Mouse (Mus musculus) limb, embryonic 12.5 days (tissue): ENCODE results near the gene Macrod2. TPM values are rescaled to one million over a fixed set of nuclear protein-coding genes. Genes with fewer than 3 reads are reported as not detected.

Experiments used
- ATAC-seq: fragments of 200-750 bp; cut with Nextera tagmentation; 2 replicates; pipeline ENCODE4 v1.8.0; 2017; ENCODE audit warnings: low read depth, moderate TSS enrichment; ENCODE audit not compliant: insufficient number of reproducible peaks, insufficient read depth, low FRiP score, low TSS enrichment
- H3K27ac ChIP-seq: fragments of 300-500 bp; sonication (generic); 2 replicates; pipeline ENCODE4 v1.5.1; 2016; ENCODE audit warnings: mild to moderate bottlenecking, moderate library complexity
- H3K27me3 ChIP-seq: fragments of 300-500 bp; sonication (generic); 2 replicates; pipeline ENCODE4 v1.6.1; 2016; ENCODE audit warnings: mild to moderate bottlenecking, moderate library complexity
- H3K36me3 ChIP-seq: fragments of 300-500 bp; sonication (generic); 2 replicates; pipeline ENCODE4 v1.6.1; 2016; ENCODE audit warnings: mild to moderate bottlenecking, moderate library complexity
- H3K4me1 ChIP-seq: fragments of 300-500 bp; sonication (generic); replicated peaks from 2 replicates; pipeline ENCODE4 v1.6.1; 2016
- H3K4me2 ChIP-seq: fragments of 300-500 bp; sonication (generic); 2 replicates; pipeline ENCODE4 v1.6.1; 2016; ENCODE audit warnings: mild to moderate bottlenecking, moderate library complexity
- H3K4me3 ChIP-seq: fragments of 300-500 bp; sonication (generic); replicated peaks from 2 replicates; pipeline ENCODE4 v1.5.1; 2016; ENCODE audit warnings: mild to moderate bottlenecking
- H3K9ac ChIP-seq: fragments of 300-500 bp; sonication (generic); replicated peaks from 2 replicates; pipeline ENCODE4 v1.6.1; 2016; ENCODE audit warnings: mild to moderate bottlenecking, moderate library complexity
- H3K9me3 ChIP-seq: fragments of 300-500 bp; sonication (generic); 2 replicates; pipeline ENCODE4 v1.6.1; 2016; ENCODE audit warnings: mild to moderate bottlenecking, moderate library complexity
- WGBS: fragments of 180-500 bp; shearing (Covaris S2); methylation state at CpG from one replicate; pipeline ENCODE4 v1.1.7; 2016; 5-methylcytosine and 5-hydroxymethylcytosine counted together
- polyA plus RNA-seq: library from polyadenylated mRNA; unstranded; fragments of >200 nt; fragmentation: Nextera tagmentation; extraction: Ambion mirVana; gene quantifications from 2 replicates; pipeline ENCODE4 v1.2.1, GENCODE M21; 2016

Gene Macrod2
- polyA plus RNA-seq, 1 experiment from 2014 or later, result 37.2 TPM

DNA sequence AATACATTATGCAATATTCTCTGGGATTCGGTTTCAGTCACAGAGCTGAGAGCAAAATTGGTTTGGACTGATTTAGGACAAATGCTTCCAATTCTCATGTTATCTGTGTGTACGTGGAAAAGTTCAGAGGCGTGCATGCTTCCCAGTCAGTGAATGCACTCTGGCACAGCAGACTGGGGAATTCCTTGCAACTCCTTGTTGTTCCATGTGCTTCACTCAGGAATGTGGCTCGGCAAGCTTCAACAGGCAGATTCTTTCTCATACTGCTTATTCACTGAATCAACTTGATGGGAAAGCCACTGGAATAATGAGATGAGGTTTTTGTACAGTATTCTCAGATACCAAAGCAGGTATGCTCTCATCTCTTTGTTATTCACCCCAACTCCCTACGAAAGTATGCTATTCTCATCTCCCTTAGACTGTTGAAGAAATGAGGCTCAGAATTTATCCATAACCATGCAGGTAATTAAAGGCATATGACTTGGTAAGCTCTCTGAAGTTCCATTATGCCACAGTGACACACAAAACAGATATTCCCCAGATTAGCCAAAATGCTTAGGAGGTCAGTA lies 884.1 kb downstream of the Macrod2 start:
- ATAC-seq, result no peak
- peaks cover 6% of the 10 kb centered on the region for H3K4me1 ChIP-seq
- WGBS, result 47% methylated on average over 5 of the region's 5 CpGs

GRCm38 (mm10) chr2:141280817-141281216 lies 885.7 kb downstream of the Macrod2 start:
- no peaks in the 10 kb centered on the region for H3K9me3 ChIP-seq
- H3K27me3 ChIP-seq, result no peaks in the 10 kb centered on the region
- H3K36me3 ChIP-seq, result no peaks in the 10 kb centered on the region
- no peak for ATAC-seq
- H3K4me1 ChIP-seq, result peaks cover 6% of the 10 kb centered on the region
- 88% methylated on average over 1 of the region's 1 CpGs for WGBS
- H3K4me2 ChIP-seq, result no peak overlapping the region
- H3K4me3 ChIP-seq, result no peak overlapping the region
- H3K27ac ChIP-seq, result no peak overlapping the region
- H3K9ac ChIP-seq, result no peak overlapping the region

More for the DNA sequence above, 884.1 kb downstream of the Macrod2 start:
- no peak overlapping the region for H3K4me2 ChIP-seq
- no peak overlapping the region for H3K27ac ChIP-seq
- no peaks in the 10 kb centered on the region for H3K9me3 ChIP-seq
- no peaks in the 10 kb centered on the region for H3K27me3 ChIP-seq
- H3K36me3 ChIP-seq, result no peaks in the 10 kb centered on the region
- H3K4me3 ChIP-seq, result no peak overlapping the region
- no peak overlapping the region for H3K9ac ChIP-seq

GRCm38 (mm10) chr2:141286110-141286747 lies 891.1 kb downstream of the Macrod2 start:
- Histone ChIP-seq H3K36me3 (no peaks in the 10 kb centered on the region), H3K4me2 (no peak overlapping the region), H3K4me3 (no peak overlapping the region), H3K27me3 (no peaks in the 10 kb centered on the region), H3K27ac (no peak overlapping the region), H3K9ac (no peak overlapping the region), H3K4me1 (0 out of 2 replicates have a peak, but pooled peaks cover 3% of the 10 kb centered on the region), H3K9me3 (no peaks in the 10 kb centered on the region)
- WGBS, result 64% methylated on average over 7 of the region's 7 CpGs
- no peak for ATAC-seq

- H3K9me3 ChIP-seq, result no peaks in the 10 kb centered on the region
- H3K4me2 ChIP-seq, result no peak overlapping the region
- H3K27me3 ChIP-seq, result no peaks in the 10 kb centered on the region
- H3K36me3 ChIP-seq, result no peaks in the 10 kb centered on the region
- H3K27ac ChIP-seq, result no peak overlapping the region
- ATAC-seq, result no peak
- no peak overlapping the region for H3K9ac ChIP-seq
- H3K4me1 ChIP-seq, result peaks cover 13% of the 10 kb centered on the region
- 50% methylated on average over 7 of the region's 7 CpGs for WGBS
- H3K4me3 ChIP-seq, result no peak overlapping the region
Observed at GRCm38 (mm10) chr2:141288494-141288893, 893.4 kb downstream of the Macrod2 start.

- H3K36me3 ChIP-seq, result no peaks in the 10 kb centered on the region
- ATAC-seq, result no peak
- H3K4me1 ChIP-seq, result peaks cover 13% of the 10 kb centered on the region
- no peaks in the 10 kb centered on the region for H3K9me3 ChIP-seq
- no peaks in the 10 kb centered on the region for H3K27me3 ChIP-seq
- H3K9ac ChIP-seq, result no peak overlapping the region
- WGBS, result 48% methylated on average over 2 of the region's 2 CpGs
- H3K4me2 ChIP-seq, result no peak overlapping the region
- H3K27ac ChIP-seq, result no peak overlapping the region
- H3K4me3 ChIP-seq, result no peak overlapping the region
Observed at GRCm38 (mm10) chr2:141289059-141289713, 894.1 kb downstream of the Macrod2 start.

DNA sequence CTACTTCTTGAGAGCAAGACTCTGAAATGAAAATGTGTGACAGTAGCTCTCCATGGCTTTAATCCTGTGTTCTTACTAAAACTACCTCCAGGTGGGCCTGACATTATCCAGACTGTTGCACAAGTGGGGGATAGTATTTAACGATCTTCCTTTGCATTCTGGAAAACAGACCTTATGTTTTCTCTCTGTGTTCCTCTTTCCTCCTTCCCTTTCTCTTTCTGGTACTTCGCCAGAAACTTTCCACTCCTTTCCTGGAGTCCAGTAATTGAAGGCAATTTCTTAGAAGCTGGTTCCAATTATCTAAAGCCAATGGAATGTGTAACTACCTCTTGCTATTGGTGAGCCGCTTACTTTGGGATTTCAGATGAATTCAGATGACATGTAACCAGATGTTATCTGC lies 897.7 kb downstream of the Macrod2 start:
- no peaks in the 10 kb centered on the region for H3K36me3 ChIP-seq
- H3K27me3 ChIP-seq, result no peaks in the 10 kb centered on the region
- 5% methylated on average over 3 of the region's 3 CpGs for WGBS
- peak overlapping the region; percentile 69 for H3K27ac ChIP-seq
- no peak overlapping the region for H3K4me3 ChIP-seq
- peaks cover 20% of the 10 kb centered on the region for H3K4me1 ChIP-seq
- 0 out of 2 replicates have a peak overlapping the region, but pooled peaks have one; percentile 10 for H3K4me2 ChIP-seq
- H3K9ac ChIP-seq, result no peak overlapping the region
- peak; percentile 59; the same call in 1 of the 2 replicates for ATAC-seq
- H3K9me3 ChIP-seq, result no peaks in the 10 kb centered on the region

DNA sequence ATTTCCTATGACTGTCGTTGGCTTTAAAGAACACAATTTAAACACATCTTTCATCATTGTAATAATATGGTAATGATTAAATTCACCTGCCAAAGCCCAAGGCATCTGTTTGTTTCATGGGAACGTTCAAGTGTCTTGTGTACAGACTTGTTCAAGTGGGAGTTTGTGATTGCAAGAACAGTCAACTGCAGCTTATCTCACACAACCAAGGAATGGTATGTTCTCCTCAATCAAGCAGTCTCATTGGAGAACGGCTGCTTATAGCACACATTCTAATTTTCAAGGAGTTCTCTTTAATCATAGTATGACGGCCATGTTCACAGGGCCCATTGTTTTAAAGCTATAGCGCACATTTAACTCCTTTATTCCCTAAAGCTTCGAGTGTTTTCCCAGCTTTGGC lies 904.1 kb downstream of the Macrod2 start:
- Histone ChIP-seq H3K9ac (no peak overlapping the region), H3K27me3 (no peaks in the 10 kb centered on the region), H3K36me3 (no peaks in the 10 kb centered on the region), H3K4me1 (peaks cover 12% of the 10 kb centered on the region; the same call in 1 of the 2 replicates), H3K27ac (no peak overlapping the region), H3K4me2 (no peak overlapping the region), H3K4me3 (no peak overlapping the region), H3K9me3 (no peaks in the 10 kb centered on the region)
- no peak for ATAC-seq
- 65% methylated on average over 6 of the region's 6 CpGs for WGBS

DNA sequence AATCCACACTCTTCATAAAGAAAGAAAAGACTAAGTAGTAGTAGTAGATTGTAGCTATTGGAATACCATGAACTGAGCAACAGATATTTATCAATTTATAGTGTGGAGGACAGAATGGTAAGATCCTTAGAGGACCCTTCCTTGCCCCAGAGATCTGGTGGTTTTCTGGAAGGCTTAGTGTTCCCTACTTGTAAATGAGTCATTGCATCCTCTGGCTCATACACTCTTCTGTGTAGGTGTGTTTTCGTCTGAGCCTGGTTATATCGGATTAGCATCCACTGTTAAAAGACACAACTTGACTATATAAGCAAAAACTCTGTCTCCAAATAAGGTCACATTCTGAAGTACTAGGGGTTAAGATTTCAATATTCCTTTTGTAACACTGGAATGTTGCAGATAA lies 905.9 kb downstream of the Macrod2 start:
- Histone ChIP-seq H3K27me3 (no peaks in the 10 kb centered on the region), H3K9me3 (no peaks in the 10 kb centered on the region), H3K4me3 (no peak overlapping the region), H3K9ac (no peak overlapping the region), H3K27ac (no peak overlapping the region), H3K4me2 (no peak overlapping the region), H3K4me1 (peaks cover 12% of the 10 kb centered on the region; the same call in 1 of the 2 replicates), H3K36me3 (no peaks in the 10 kb centered on the region)
- WGBS, result 93% methylated on average over 2 of the region's 2 CpGs
- no peak for ATAC-seq

- H3K4me1 ChIP-seq, result 0 out of 2 replicates have a peak, but pooled peaks cover 6% of the 10 kb centered on the region
- H3K27ac ChIP-seq, result no peak overlapping the region
- no peaks in the 10 kb centered on the region for H3K9me3 ChIP-seq
- ATAC-seq, result no peak
- H3K36me3 ChIP-seq, result no peaks in the 10 kb centered on the region
- no peak overlapping the region for H3K4me2 ChIP-seq
- 83% methylated on average over 3 of the region's 3 CpGs for WGBS
- no peaks in the 10 kb centered on the region for H3K27me3 ChIP-seq
- H3K4me3 ChIP-seq, result no peak overlapping the region
- H3K9ac ChIP-seq, result no peak overlapping the region
Observed at GRCm38 (mm10) chr2:141308406-141308805, 913.3 kb downstream of the Macrod2 start.

DNA sequence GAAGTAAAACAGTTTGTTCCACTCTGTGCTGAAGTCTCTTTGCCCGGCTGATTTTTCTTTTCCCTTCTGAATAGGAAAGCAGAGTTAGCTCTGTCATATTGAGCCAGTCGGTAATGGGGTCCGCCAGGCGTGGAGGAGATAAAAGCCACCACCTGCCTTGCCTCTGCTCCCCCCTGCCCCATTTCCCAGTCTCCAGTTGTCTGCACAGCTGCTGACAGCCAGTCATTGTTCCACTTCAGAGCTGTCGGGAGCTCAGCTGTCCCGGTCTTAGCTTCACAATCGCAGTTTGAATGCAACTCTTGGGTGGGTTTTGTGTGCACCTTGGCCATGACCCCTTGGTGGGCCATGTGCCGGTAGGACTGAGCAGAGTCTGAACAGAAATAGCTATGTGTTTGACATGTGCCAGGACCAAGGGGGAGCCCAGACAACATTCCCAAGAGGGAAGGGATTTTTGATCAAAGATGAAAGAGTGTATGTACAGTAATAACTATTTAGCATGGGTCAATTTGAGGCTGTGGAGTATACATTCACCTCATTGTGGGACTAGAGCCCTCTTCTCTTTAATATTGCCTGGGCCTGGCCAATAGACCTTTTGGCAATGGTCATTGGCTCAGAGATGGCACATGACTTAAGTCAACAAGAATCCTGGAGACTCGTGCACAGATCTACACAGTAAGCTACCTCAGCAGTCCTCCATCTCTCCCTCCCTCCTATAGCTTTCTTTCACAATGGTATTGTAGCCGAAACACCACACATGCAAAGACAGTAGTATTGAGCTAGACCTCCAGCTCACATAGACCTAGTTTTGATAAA lies 917.2 kb downstream of the Macrod2 start:
- H3K27me3 ChIP-seq, result no peaks in the 10 kb centered on the region
- WGBS, result 59% methylated on average over 10 of the region's 10 CpGs
- no peaks in the 10 kb centered on the region for H3K36me3 ChIP-seq
- H3K9me3 ChIP-seq, result no peaks in the 10 kb centered on the region
- H3K4me3 ChIP-seq, result no peak overlapping the region
- peak; percentile 75 for ATAC-seq
- no peak overlapping the region for H3K27ac ChIP-seq
- no peak overlapping the region for H3K9ac ChIP-seq
- H3K4me2 ChIP-seq, result no peak overlapping the region
- H3K4me1 ChIP-seq, result 0 out of 2 replicates have a peak, but pooled peaks cover 6% of the 10 kb centered on the region

DNA sequence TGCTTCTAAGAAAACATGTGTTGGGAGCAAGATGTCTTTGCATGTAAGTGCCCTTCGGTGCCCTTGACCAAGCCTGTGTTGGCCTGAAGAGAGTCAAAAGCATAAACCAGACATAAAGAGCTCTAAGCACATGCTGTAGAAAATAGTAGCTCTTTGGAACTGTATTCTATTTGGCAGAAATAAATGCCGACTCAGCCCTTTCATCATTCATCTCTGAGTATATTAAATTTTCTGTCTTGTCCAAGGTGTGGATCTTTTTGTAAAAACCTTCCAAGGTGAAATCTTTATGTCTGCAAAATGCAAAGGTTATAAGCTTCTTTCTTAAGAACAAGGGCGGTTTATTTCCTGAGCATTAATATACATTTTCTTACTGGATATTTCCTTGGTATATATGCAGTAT lies 920.2 kb downstream of the Macrod2 start:
- no peak overlapping the region for H3K4me2 ChIP-seq
- 0 out of 2 replicates have a peak, but pooled peaks cover 6% of the 10 kb centered on the region for H3K4me1 ChIP-seq
- 94% methylated on average over 3 of the region's 3 CpGs for WGBS
- no peaks in the 10 kb centered on the region for H3K27me3 ChIP-seq
- H3K9ac ChIP-seq, result no peak overlapping the region
- ATAC-seq, result no peak
- no peak overlapping the region for H3K4me3 ChIP-seq
- H3K27ac ChIP-seq, result no peak overlapping the region
- H3K36me3 ChIP-seq, result no peaks in the 10 kb centered on the region
- no peaks in the 10 kb centered on the region for H3K9me3 ChIP-seq
